Mouse (Mus musculus) mammary gland, adult 2 months (tissue): ENCODE measurements around the gene Gpr12. TPM values are rescaled to one million over a fixed set of nuclear protein-coding genes. Genes with fewer than 3 reads are reported as not detected.

Experiments used
- polyA plus RNA-seq: library from polyadenylated mRNA; depleted of rRNA; stranded (reverse); fragments of >200 nt; gene quantifications from 2 replicates; pipeline ENCODE4 v1.2.3, GENCODE M21; 2012; ENCODE audit warnings: low replicate concordance; rRNA removed

Gene Gpr12
- not detected in 2 replicates for polyA plus RNA-seq

DNA sequence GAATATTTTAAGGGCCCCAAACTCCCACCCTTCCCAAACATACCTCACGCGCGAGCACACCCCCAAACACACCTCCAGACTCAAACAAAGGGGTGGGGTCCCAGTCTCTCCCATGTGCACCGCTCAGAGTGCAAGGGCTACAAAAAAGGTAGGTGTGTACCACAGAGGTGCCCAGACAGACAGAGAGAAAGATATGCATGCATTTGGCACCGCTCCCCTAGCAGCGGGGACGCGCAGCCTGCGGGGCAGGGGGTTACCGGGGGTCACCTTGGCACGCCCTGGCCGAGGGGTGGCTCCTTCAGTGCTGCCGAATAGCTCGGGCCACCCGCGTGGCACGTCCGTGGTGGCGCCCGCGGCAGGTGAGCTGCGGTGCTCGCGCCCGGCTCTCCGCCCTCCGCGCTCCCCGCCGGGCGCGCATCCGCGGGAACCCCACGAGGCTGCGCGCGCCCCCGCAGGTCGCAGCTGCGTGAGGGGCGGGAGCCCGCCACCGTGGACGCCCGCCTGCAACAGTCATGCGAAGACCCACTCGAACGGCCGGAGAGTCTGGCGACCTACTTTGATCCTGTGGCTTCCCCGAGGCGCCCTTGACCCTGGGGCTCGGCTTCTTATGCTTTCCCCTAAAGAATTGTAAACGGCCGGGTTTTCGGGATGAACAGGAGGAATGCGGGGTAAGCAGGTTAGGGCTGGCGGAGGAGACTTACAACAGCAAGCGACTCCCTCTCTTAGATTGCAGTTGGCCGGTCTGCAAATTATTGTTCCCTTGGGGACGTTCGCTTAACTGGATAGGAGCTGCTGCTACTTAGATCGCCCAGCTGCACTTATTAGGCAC is at the start of gene Gpr12:
TSS of gene Gpr12 (minus strand) at position 762 of the 829 bp plus-strand sequence.

DNA sequence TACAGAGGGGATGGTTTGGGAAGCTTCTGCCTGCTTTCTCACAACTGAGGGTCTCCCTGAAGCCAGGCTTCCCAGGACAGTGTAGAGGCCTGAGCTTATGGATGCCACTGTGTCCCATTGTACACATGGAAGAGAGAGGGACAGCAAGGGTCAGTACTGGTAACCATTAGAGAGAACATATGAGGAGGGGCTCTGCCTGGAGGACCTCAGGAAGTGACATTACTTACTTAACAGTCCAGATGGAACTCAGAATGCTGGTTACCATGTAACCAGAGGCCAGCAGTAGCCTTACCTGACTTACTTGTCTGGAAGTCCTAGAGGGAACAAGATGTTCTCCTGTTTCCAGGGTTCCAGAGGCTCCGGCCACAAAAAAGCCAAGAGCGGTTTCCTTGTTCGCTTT is 29.2 kb downstream of the Gpr12 start, which contains the start of gene Gm3415:
TSS of gene Gm3415 (plus strand) at position 301 of the 400 bp plus-strand sequence.

DNA sequence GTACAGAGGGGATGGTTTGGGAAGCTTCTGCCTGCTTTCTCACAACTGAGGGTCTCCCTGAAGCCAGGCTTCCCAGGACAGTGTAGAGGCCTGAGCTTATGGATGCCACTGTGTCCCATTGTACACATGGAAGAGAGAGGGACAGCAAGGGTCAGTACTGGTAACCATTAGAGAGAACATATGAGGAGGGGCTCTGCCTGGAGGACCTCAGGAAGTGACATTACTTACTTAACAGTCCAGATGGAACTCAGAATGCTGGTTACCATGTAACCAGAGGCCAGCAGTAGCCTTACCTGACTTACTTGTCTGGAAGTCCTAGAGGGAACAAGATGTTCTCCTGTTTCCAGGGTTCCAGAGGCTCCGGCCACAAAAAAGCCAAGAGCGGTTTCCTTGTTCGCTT is 47.7 kb downstream of the Gpr12 start, which contains the start of gene Gm3409:
TSS of gene Gm3409 (plus strand) at position 301 of the 400 bp plus-strand sequence.

Other genes with a start within 250 kb of the Gpr12 start
- 1.2 and 1.4 TPM in 2 replicates for gene Wasf3, start 200.3 kb downstream of the Gpr12 start, polyA plus RNA-seq
- gene Gm6408, start 103.3 kb downstream of the Gpr12 start, polyA plus RNA-seq, result not detected in 2 replicates
- gene Gm6370, start 93.9 kb downstream of the Gpr12 start, polyA plus RNA-seq, result not detected in 2 replicates
- gene 4930449I24Rik, start 82.8 kb downstream of the Gpr12 start, polyA plus RNA-seq, result not detected in 2 replicates
- not detected in 2 replicates for gene Gm3402, start 71.1 kb downstream of the Gpr12 start, polyA plus RNA-seq
- not detected in 2 replicates for gene Gm3404, start 59.4 kb downstream of the Gpr12 start, polyA plus RNA-seq
- not detected in 2 replicates for gene Gm3409, start 47.6 kb downstream of the Gpr12 start, polyA plus RNA-seq
- gene Gm3415, start 29.1 kb downstream of the Gpr12 start, polyA plus RNA-seq, result not detected in 2 replicates
- gene Usp12, start 209.8 kb upstream of the Gpr12 start, polyA plus RNA-seq, result 6.9 and 9.6 TPM in 2 replicates
- 26.2 and 53.5 TPM in 2 replicates for gene Rpl21, start 247.7 kb upstream of the Gpr12 start, polyA plus RNA-seq